ENCODE assay signal across 8 mouse cellular contexts in genomic region chr8:3718559-3718958, GRCm38 (mm10). TPM values are rescaled to one million over a fixed set of nuclear protein-coding genes. Genes with fewer than 3 reads are reported as not detected.
DNase-seq lines count a peak whose midpoint lies in the region; ATAC-seq lines count a peak whose summit lies in the region.

No protein-coding gene starts in this region.

- H3K27me3 ChIP-seq in forebrain, embryonic 15.5 days = no peaks in the 10 kb centered on the region

- no peak overlapping the region for H3K4me3 ChIP-seq in forebrain, embryonic 15.5 days

- H3K27ac ChIP-seq in forebrain, embryonic 15.5 days (replicated peaks) = no peak overlapping the region

- H3K9ac ChIP-seq in forebrain, embryonic 15.5 days (replicated peaks) = no peak overlapping the region

- intact Hi-C loops in heart, postnatal 36 days (cut with DNase I) = loop anchor here (5.0 kb wide), 1 partner anchor 239 kb away; no protein-coding TSS in a partner anchor

- DNase-seq in Muller cell, postnatal 12 days (ENCODE audit: inconsistent ontology term) = peak; percentile 49
- DNase-seq in c-Kit-positive CD71-positive TER-119-positive erythroid progenitor cells, embryonic 14.5 days (ENCODE audit: low spot score) = peak; percentile 56
- peak; percentile 74 to 82 for DNase-seq in heart, postnatal 36 days
- DNase-seq in layer of hippocampus, postnatal 14 days (ENCODE audit: low spot score in 2 of 2) = peak; percentile 21 to 37
- peak; percentile 75 to 81 for DNase-seq in lung, postnatal 4 days
- DNase-seq in right cerebral cortex, postnatal 36 days (ENCODE audit: low spot score in 2 of 2) = peak; percentile 26 to 51

- no peaks in the 10 kb centered on the region for H3K9me3 ChIP-seq in forebrain, embryonic 15.5 days

- 0 out of 2 replicates have a peak, but pooled peaks have one; percentile 43 for ATAC-seq in forebrain, embryonic 15.5 days (replicated peaks)
- no peak for ATAC-seq in inflammation-experienced regulatory T-cells, adult 6 months

- WGBS in forebrain, embryonic 15.5 days = 17% methylated on average over 14 of the region's 14 CpGs

- H3K4me2 ChIP-seq in forebrain, embryonic 15.5 days (replicated peaks) = no peak overlapping the region

- no peaks in the 10 kb centered on the region for H3K4me1 ChIP-seq in forebrain, embryonic 15.5 days

- H3K36me3 ChIP-seq in forebrain, embryonic 15.5 days = no peaks in the 10 kb centered on the region

RNA-seq across cellular contexts. Expression of gene Clec4g, which starts 1.9 kb away (rescaled TPM):
- not detected in 2 replicates for polyA plus RNA-seq in forebrain, embryonic 15.5 days (2015; fragmentation: Nextera tagmentation; extraction: Ambion mirVana)
- under 1 TPM; 0.64 to 0.84 TPM for total RNA-seq in heart, postnatal 36 days (2021)
- total RNA-seq in layer of hippocampus, postnatal 14 days (2021) = not detected
- polyA plus RNA-seq in inflammation-experienced regulatory T-cells, adult 6 months (2017; shearing (Covaris generic)) = not detected

RNA-seq across cellular contexts. Expression of gene Fcer2a, which starts 24.6 kb away (rescaled TPM):
- polyA plus RNA-seq in forebrain, embryonic 15.5 days (2015; fragmentation: Nextera tagmentation; extraction: Ambion mirVana) = 0.37 and 0.47 TPM in 2 replicates
- under 1 TPM; 0.33 to 0.72 TPM for total RNA-seq in heart, postnatal 36 days (2021)
- not detected for total RNA-seq in layer of hippocampus, postnatal 14 days (2021)
- polyA plus RNA-seq in inflammation-experienced regulatory T-cells, adult 6 months (2017; shearing (Covaris generic)) = 1 to 10 TPM in 2 of 3 experiments, under 1 TPM in 1; 0.85 to 1.9 (median 1.9) TPM

RNA-seq across cellular contexts. Expression of gene Cd209a, which starts 30.2 kb away (rescaled TPM):
- not detected in 2 replicates for polyA plus RNA-seq in forebrain, embryonic 15.5 days (2015; fragmentation: Nextera tagmentation; extraction: Ambion mirVana)
- total RNA-seq in heart, postnatal 36 days (2021) = under 1 TPM in 1 of 2 experiments, not detected in 1; 0.53 TPM
- total RNA-seq in layer of hippocampus, postnatal 14 days (2021) = not detected
- polyA plus RNA-seq in inflammation-experienced regulatory T-cells, adult 6 months (2017; shearing (Covaris generic)) = 1 to 10 TPM in 2 of 3 experiments, not detected in 1; 1.1 to 2.6 TPM

RNA-seq across cellular contexts. Expression of gene Trappc5, which starts 42.5 kb away (rescaled TPM):
- 59.4 and 60.7 TPM in 2 replicates for polyA plus RNA-seq in forebrain, embryonic 15.5 days (2015; fragmentation: Nextera tagmentation; extraction: Ambion mirVana)
- total RNA-seq in heart, postnatal 36 days (2021) = 10 to 100 TPM; 17.2 to 21.0 TPM
- total RNA-seq in layer of hippocampus, postnatal 14 days (2021) = 10 to 100 TPM; 27.9 to 28.5 TPM
- 10 to 100 TPM; 19.6 to 27.0 (median 23.3) TPM for polyA plus RNA-seq in inflammation-experienced regulatory T-cells, adult 6 months (2017; shearing (Covaris generic))

RNA-seq across cellular contexts. Expression of gene Fcor, which starts 46.4 kb away (rescaled TPM):
- polyA plus RNA-seq in forebrain, embryonic 15.5 days (2015; fragmentation: Nextera tagmentation; extraction: Ambion mirVana) = 9.1 and 17.3 TPM in 2 replicates
- total RNA-seq in heart, postnatal 36 days (2021) = 1 to 10 TPM in 1 of 2 experiments, not detected in 1; 2.5 TPM
- 10 to 100 TPM; 19.8 to 23.4 TPM for total RNA-seq in layer of hippocampus, postnatal 14 days (2021)
- not detected for polyA plus RNA-seq in inflammation-experienced regulatory T-cells, adult 6 months (2017; shearing (Covaris generic))
